In the genomic region with DNA sequence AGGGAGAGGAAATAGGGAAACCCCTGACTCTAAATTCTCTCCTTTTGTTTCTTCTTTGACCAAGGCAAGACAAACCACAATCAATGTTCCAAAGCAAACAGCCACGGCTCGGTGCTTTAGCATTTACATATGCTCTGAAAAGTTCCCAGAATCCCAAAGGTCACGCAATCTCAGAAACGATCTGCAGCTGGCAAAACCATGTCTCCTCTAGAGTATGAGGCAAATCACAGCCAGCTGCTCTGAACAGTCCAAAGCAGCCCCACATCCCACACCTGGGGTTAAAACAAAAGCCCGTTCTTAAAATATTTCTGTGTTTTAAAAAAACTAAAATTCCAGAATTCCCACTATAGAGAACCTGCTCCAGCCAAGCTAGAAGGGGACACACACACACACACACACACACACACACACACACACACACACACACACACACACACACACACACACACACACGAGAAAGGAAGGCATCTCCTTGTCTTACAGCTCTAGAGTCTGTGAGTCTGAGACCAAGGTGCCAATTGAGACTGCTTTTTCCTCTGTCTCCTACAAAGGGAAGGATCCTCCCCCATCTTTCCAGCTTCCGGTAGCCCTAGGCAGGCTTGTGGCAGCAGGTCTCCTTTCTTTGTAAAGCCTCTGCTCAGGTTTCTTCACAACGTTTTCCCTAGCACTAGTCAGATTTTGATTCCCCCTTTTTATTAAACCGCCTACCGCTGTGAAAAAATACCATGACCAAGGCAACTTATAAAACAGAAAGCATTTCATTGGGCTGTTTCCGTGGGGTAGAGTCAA, we compare ENCODE assay signal across 15 mouse cellular contexts. TPM values are rescaled to one million over a fixed set of nuclear protein-coding genes. Genes with fewer than 3 reads are reported as not detected.
DNase-seq lines count a peak whose midpoint lies in the region; ATAC-seq lines count a peak whose summit lies in the region.
"Had no signal": no experiment of that assay in that cellular context is flagged by ENCODE, and none has a peak within 500 bp of the region (broad histone marks: within the 10 kb centered on the region; RNA-seq: fewer than 3 reads in every experiment).

No protein-coding gene starts in this region.

- no peak for DNase-seq in midbrain, embryonic 10.5 days (ENCODE audit: low spot score)
- peak; percentile 34 for DNase-seq in NIH3T3 (ENCODE audit: low read depth)
- no peak for DNase-seq in right cerebral cortex, postnatal 36 days (ENCODE audit: low spot score in 2 of 2)
- no peak for DNase-seq in hindbrain, embryonic 14.5 days (ENCODE audit: low spot score)
- DNase-seq: cerebellum, postnatal 14 days; forebrain, postnatal 0 days; heart, postnatal 14 days; kidney, adult 2 months had no signal

- 61% methylated on average over 11 of the region's 11 CpGs for WGBS in midbrain, embryonic 10.5 days
- WGBS in midbrain, embryonic 16.5 days, result 50% methylated on average over 11 of the region's 11 CpGs
- WGBS in embryonic facial prominence, embryonic 13.5 days, result 18% methylated on average over 11 of the region's 11 CpGs
- WGBS in stomach, embryonic 16.5 days, result 38% methylated on average over 11 of the region's 11 CpGs
- WGBS in hindbrain, embryonic 14.5 days, result 55% methylated on average over 11 of the region's 11 CpGs

- ATAC-seq in midbrain, embryonic 16.5 days, result no peak
- ATAC-seq in embryonic facial prominence, embryonic 13.5 days (ENCODE audit: insufficient number of reproducible peaks, insufficient read depth, low FRiP score, low TSS enrichment, low read depth), result 0 out of 2 replicates have a peak, but pooled peaks have one; percentile 67
- ATAC-seq in stomach, embryonic 16.5 days (ENCODE audit: insufficient read depth, low FRiP score), result no peak
- ATAC-seq in hindbrain, embryonic 14.5 days (ENCODE audit: low FRiP score), result no peak
- ATAC-seq: forebrain, postnatal 0 days; hindbrain, postnatal 0 days; liver, embryonic 12.5 days had no signal

- H3K4me1 ChIP-seq in midbrain, embryonic 10.5 days, result peaks cover 12% of the 10 kb centered on the region
- no peaks in the 10 kb centered on the region for H3K4me1 ChIP-seq in midbrain, embryonic 16.5 days (ENCODE audit: control insufficient read depth, insufficient read depth, low read length)
- peaks cover 19% of the 10 kb centered on the region for H3K4me1 ChIP-seq in embryonic facial prominence, embryonic 13.5 days
- no peaks in the 10 kb centered on the region for H3K4me1 ChIP-seq in stomach, embryonic 16.5 days (ENCODE audit: control insufficient read depth, insufficient read depth, low read length)
- no peaks in the 10 kb centered on the region for H3K4me1 ChIP-seq in hindbrain, embryonic 14.5 days (replicated peaks; ENCODE audit: control insufficient read depth, insufficient read depth, low read length)
- H3K4me1 ChIP-seq: heart, embryonic 10.5 days; liver, embryonic 12.5 days had no signal

- H3K27ac ChIP-seq in midbrain, embryonic 10.5 days (replicated peaks), result peak overlapping the region; percentile 38; the same call in 1 of the 2 replicates
- H3K27ac ChIP-seq in midbrain, embryonic 16.5 days (ENCODE audit: low read length), result no peak overlapping the region
- H3K27ac ChIP-seq in embryonic facial prominence, embryonic 13.5 days, result peak overlapping the region; percentile 77
- H3K27ac ChIP-seq in stomach, embryonic 16.5 days (ENCODE audit: low read length), result peak overlapping the region; percentile 43; the same call in 1 of the 2 replicates
- H3K27ac ChIP-seq in hindbrain, embryonic 14.5 days, result no peak overlapping the region
- H3K27ac ChIP-seq: heart, embryonic 10.5 days; hindbrain, postnatal 0 days; liver, embryonic 12.5 days had no signal

- H3K27me3 ChIP-seq in midbrain, embryonic 10.5 days (ENCODE audit: low read depth, poor library complexity, severe bottlenecking), result no peaks in the 10 kb centered on the region
- no peaks in the 10 kb centered on the region for H3K27me3 ChIP-seq in midbrain, embryonic 16.5 days (ENCODE audit: control insufficient read depth, insufficient read depth, low read depth, low read length)
- H3K27me3 ChIP-seq in embryonic facial prominence, embryonic 13.5 days, result no peaks in the 10 kb centered on the region
- no peaks in the 10 kb centered on the region for H3K27me3 ChIP-seq in stomach, embryonic 16.5 days (ENCODE audit: control insufficient read depth, insufficient read depth, low read length)
- no peaks in the 10 kb centered on the region for H3K27me3 ChIP-seq in hindbrain, embryonic 14.5 days (ENCODE audit: control insufficient read depth, insufficient read depth, low read length)

- H3K9me3 ChIP-seq in midbrain, embryonic 10.5 days (replicated peaks), result no peaks in the 10 kb centered on the region
- no peaks in the 10 kb centered on the region for H3K9me3 ChIP-seq in midbrain, embryonic 16.5 days (replicated peaks; ENCODE audit: control insufficient read depth, low read length, poor library complexity, severe bottlenecking)
- no peaks in the 10 kb centered on the region for H3K9me3 ChIP-seq in embryonic facial prominence, embryonic 13.5 days
- no peaks in the 10 kb centered on the region for H3K9me3 ChIP-seq in stomach, embryonic 16.5 days (replicated peaks; ENCODE audit: control insufficient read depth, low read length)
- no peaks in the 10 kb centered on the region for H3K9me3 ChIP-seq in hindbrain, embryonic 14.5 days (ENCODE audit: control insufficient read depth, low read length)
- H3K9me3 ChIP-seq: heart, embryonic 10.5 days; liver, embryonic 12.5 days; megakaryocyte, embryonic 14.5 days had no signal

- no peak overlapping the region for H3K9ac ChIP-seq in midbrain, embryonic 16.5 days (ENCODE audit: low read depth, low read length)
- no peak overlapping the region for H3K9ac ChIP-seq in embryonic facial prominence, embryonic 13.5 days
- peak overlapping the region; percentile 9; the same call in 1 of the 2 replicates for H3K9ac ChIP-seq in stomach, embryonic 16.5 days (ENCODE audit: low read length)
- H3K9ac ChIP-seq in hindbrain, embryonic 14.5 days, result no peak overlapping the region
- H3K9ac ChIP-seq: forebrain, postnatal 0 days; liver, embryonic 12.5 days had no signal

- H3K36me3 ChIP-seq in midbrain, embryonic 10.5 days, result no peaks in the 10 kb centered on the region
- H3K36me3 ChIP-seq in midbrain, embryonic 16.5 days (ENCODE audit: control insufficient read depth, insufficient read depth, low read length), result no peaks in the 10 kb centered on the region
- no peaks in the 10 kb centered on the region for H3K36me3 ChIP-seq in embryonic facial prominence, embryonic 13.5 days
- no peaks in the 10 kb centered on the region for H3K36me3 ChIP-seq in stomach, embryonic 16.5 days (ENCODE audit: control insufficient read depth, insufficient read depth, low read length)
- no peaks in the 10 kb centered on the region for H3K36me3 ChIP-seq in hindbrain, embryonic 14.5 days (replicated peaks; ENCODE audit: control insufficient read depth, insufficient read depth)
- H3K36me3 ChIP-seq: heart, embryonic 10.5 days; liver, embryonic 12.5 days had no signal

- H3K4me3 ChIP-seq in midbrain, embryonic 10.5 days, result no peak overlapping the region
- no peak overlapping the region for H3K4me3 ChIP-seq in midbrain, embryonic 16.5 days (ENCODE audit: low read depth, low read length)
- no peak overlapping the region for H3K4me3 ChIP-seq in embryonic facial prominence, embryonic 13.5 days
- H3K4me3 ChIP-seq in stomach, embryonic 16.5 days (replicated peaks; ENCODE audit: low read length), result no peak overlapping the region
- H3K4me3 ChIP-seq in hindbrain, embryonic 14.5 days (replicated peaks; ENCODE audit: low read length), result no peak overlapping the region
- H3K4me3 ChIP-seq: heart, embryonic 10.5 days; liver, embryonic 12.5 days; megakaryocyte, embryonic 14.5 days had no signal

- H3K4me2 ChIP-seq in midbrain, embryonic 16.5 days (ENCODE audit: low read length), result no peak overlapping the region
- peak overlapping the region; percentile 40 for H3K4me2 ChIP-seq in embryonic facial prominence, embryonic 13.5 days
- no peak overlapping the region for H3K4me2 ChIP-seq in stomach, embryonic 16.5 days (ENCODE audit: low read depth, low read length)
- no peak overlapping the region for H3K4me2 ChIP-seq in hindbrain, embryonic 14.5 days (replicated peaks)
- H3K4me2 ChIP-seq: liver, embryonic 12.5 days had no signal

RNA-seq across cellular contexts. Expression of gene Nipsnap1, which starts 11.7 kb away (rescaled TPM):
- polyA plus RNA-seq in midbrain, embryonic 10.5 days (2016; fragmentation: Nextera tagmentation; extraction: Ambion mirVana), result 70.8 and 81.2 TPM in 2 replicates
- 146 and 148 TPM in 2 replicates for polyA plus RNA-seq in midbrain, embryonic 16.5 days (2015; fragmentation: Nextera tagmentation; extraction: Ambion mirVana)
- 61.6 and 65.8 TPM in 2 replicates for polyA plus RNA-seq in embryonic facial prominence, embryonic 13.5 days (2015; fragmentation: Nextera tagmentation; extraction: Ambion mirVana)
- polyA plus RNA-seq in stomach, embryonic 16.5 days (2015; fragmentation: Nextera tagmentation; extraction: Ambion mirVana), result 53.4 and 57.0 TPM in 2 replicates
- 116 and 118 TPM in 2 replicates for polyA plus RNA-seq in hindbrain, embryonic 14.5 days (2014; fragmentation: Nextera tagmentation; extraction: Ambion mirVana)

RNA-seq across cellular contexts. Expression of gene Nf2, which starts 12.7 kb away (rescaled TPM):
- 55.5 and 65.1 TPM in 2 replicates for polyA plus RNA-seq in midbrain, embryonic 10.5 days (2016; fragmentation: Nextera tagmentation; extraction: Ambion mirVana)
- 63.3 and 68.6 TPM in 2 replicates for polyA plus RNA-seq in midbrain, embryonic 16.5 days (2015; fragmentation: Nextera tagmentation; extraction: Ambion mirVana)
- polyA plus RNA-seq in embryonic facial prominence, embryonic 13.5 days (2015; fragmentation: Nextera tagmentation; extraction: Ambion mirVana), result 55.7 and 61.4 TPM in 2 replicates
- polyA plus RNA-seq in stomach, embryonic 16.5 days (2015; fragmentation: Nextera tagmentation; extraction: Ambion mirVana), result 39.6 and 43.4 TPM in 2 replicates
- 63.9 and 65.5 TPM in 2 replicates for polyA plus RNA-seq in hindbrain, embryonic 14.5 days (2014; fragmentation: Nextera tagmentation; extraction: Ambion mirVana)

RNA-seq across cellular contexts. Expression of gene Thoc5, which starts 33.1 kb away (rescaled TPM):
- polyA plus RNA-seq in midbrain, embryonic 10.5 days (2016; fragmentation: Nextera tagmentation; extraction: Ambion mirVana), result 54.9 and 57.9 TPM in 2 replicates
- polyA plus RNA-seq in midbrain, embryonic 16.5 days (2015; fragmentation: Nextera tagmentation; extraction: Ambion mirVana), result 57.9 and 64.1 TPM in 2 replicates
- polyA plus RNA-seq in embryonic facial prominence, embryonic 13.5 days (2015; fragmentation: Nextera tagmentation; extraction: Ambion mirVana), result 37.6 and 39.7 TPM in 2 replicates
- 29.8 and 30.3 TPM in 2 replicates for polyA plus RNA-seq in stomach, embryonic 16.5 days (2015; fragmentation: Nextera tagmentation; extraction: Ambion mirVana)
- polyA plus RNA-seq in hindbrain, embryonic 14.5 days (2014; fragmentation: Nextera tagmentation; extraction: Ambion mirVana), result 53.3 TPM in 2 replicates

Comparison
In these comparisons a context has a peak if more than half of its experiments do, and no peak if none do; other contexts are left out.
1. H3K27ac ChIP-seq: peak in midbrain, embryonic 10.5 days (single experiment), embryonic facial prominence, embryonic 13.5 days (single experiment) and stomach, embryonic 16.5 days (single experiment); none in midbrain, embryonic 16.5 days (single experiment) and hindbrain, embryonic 14.5 days (single experiment).